Mouse (Mus musculus) R1 (cell line): ENCODE results near the gene Amot.

ENCODE experiments used
- DNase-seq: peaks from one replicate; pipeline ENCODE4 v3.0.0-alpha.2; 2018; ENCODE audit warnings: low read depth, low spot score

Amot gene

GRCm38 (mm10) chrX:145504717-145505415 lies at the start of gene Amot:
Amot (minus strand) TSS chrX:145505181.
- peak; percentile 82 for DNase-seq

- DNase-seq = no peak
Measured at GRCm38 (mm10) chrX:145545060-145545459, 40.1 kb upstream of the Amot start.

DNA sequence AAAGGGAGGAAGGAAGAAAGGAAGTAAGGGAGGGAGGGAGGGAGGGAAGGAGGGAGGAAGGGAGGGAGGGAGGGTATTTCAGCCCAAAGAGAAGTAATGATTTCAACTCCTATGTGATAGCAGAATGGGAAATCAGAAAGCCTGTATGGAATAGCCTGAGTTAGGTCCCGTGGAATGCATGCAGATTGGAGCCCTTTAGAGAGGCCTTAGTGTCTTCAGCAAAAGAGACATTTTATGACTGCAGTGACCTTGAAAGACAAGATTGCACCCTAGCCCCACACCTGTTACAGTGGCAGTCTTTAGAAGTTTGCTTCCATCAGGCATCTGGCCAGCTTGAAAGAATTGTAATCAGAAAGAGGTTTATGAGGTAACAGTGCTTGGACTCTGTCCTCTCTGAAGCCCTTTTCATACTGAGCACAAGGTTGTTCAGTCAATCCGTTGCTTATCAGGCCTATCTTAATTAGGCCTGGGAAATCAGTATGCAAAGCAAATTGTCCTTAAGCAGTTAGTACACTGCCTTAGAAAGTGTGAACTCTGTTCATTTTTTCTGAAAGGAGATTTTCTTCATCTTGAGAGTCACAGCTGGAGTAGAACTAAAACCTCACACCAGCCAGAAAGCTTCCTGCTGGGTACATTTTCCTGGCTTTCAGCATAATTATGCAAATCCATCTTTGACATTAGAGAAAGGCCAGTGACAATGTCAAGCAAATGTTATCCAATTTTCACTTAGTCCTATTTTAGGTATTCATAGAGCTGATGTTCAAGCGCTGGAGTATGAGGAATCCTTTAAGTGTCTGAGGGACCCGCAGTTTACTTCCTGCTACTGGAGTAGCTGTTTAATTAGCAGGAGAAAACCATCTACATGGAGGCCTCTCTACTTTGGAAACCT lies 38.9 kb upstream of the Amot start:
- no peak for DNase-seq

GRCm38 (mm10) chrX:145541050-145541449 lies 36.1 kb upstream of the Amot start:
- DNase-seq = no peak

DNA sequence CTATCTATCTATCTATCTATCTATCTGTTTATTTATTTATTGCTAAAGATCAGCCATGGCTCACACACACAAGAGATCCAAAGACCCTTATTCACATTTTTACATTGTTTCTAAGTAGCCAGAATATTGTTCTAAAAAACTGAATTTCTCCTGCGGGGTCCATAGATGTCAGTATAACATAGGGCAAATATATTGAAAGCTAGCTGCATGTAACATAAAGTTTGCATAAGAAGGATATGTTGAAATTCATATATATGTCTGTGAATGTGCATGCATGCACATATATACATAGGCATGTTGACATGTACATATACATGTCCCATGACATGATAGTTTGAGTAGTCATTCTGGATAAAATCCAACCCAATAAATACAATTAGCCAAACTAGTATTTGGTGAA lies 35.3 kb upstream of the Amot start:
- DNase-seq = no peak

DNA sequence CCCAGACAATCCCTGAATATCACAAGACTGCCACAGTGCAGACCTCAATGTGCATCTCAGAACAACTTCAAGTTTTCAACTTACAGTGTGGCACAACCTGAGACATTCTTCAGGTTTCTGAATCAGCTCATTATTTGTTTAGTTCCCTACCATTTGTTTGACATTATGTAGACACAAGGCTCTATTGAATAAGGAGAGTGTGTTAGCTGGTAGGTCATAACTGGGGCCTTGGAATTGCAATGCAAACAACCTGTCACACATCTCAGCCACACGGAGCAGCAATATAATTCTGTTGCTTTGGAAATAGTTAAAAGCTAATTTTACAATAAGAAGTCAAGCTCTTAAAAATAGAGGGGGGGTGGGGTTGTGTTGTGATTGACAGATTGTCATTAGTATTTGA lies 24.6 kb upstream of the Amot start:
- no peak for DNase-seq

DNA sequence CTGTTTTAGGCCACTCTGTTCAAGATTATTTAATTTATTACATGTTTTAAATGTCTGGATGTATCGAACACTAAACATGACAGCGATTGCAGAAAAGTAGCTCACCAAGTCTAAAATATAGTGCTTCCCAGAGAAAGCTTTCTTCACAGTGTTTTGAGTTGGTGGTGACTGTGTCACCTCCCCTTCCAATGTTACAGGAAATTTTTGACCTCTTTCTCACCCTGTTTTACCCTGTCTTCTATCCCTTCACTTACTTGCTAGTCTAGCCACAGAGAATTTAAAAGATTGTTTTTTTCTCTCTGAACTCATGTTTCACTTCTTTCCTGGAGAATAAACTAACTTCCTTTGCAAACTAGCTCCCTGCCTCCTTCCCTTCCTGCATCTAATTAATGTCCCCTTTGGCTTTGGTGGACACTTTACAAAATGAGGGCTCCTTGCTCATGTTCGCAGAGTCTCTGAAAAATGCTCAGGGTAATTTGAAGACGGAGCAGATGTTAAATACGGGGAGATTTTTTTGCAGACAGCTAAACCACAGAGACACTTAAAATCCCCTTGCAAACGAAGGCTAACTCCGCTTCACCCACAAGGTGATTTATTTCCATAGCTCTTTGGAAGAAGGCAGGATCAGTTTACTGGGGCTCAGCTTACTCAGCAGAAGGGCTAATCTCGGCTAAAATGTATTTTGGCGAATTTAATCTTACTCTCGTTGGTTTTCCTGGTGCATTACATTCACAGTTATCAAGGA lies 11.5 kb upstream of the Amot start:
- DNase-seq = no peak

DNA sequence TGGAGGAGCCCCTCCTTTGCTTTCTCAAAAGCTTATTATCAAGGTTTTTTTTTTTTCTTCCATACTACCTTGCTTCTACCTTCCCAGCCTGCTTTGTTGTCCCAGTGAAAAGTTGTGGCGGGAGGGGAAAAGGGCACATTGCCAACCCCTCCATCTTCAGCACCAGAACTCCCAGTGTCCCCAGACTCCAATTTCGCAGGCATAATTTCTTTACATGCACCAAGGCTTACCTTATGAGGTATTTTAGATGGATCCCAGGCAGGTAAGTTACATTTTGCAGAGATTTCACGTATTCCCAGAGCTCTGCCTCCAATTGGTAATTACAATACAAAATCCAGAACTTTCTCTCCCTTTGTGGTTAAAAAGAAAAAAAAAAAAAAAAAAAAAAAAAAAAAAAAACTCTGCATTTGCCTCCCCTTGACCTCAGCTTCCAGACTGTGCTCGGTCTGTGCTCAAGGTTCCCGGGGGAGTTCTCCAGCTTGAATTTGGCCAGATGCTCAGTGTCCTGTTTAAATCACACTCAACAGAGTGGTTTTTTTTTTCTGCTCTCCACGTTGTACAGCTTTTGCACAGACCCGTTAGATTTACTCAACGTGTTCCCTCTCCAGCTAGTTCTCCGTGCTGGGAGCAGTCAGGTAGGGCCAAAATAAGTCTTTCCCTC lies 10.6 kb upstream of the Amot start:
- no peak for DNase-seq

- DNase-seq = no peak
Measured at GRCm38 (mm10) chrX:145510675-145511074, 5.7 kb upstream of the Amot start.

GRCm38 (mm10) chrX:145505457-145506201 lies 648 bp upstream of the Amot start:
- DNase-seq = peak; percentile 65

DNA sequence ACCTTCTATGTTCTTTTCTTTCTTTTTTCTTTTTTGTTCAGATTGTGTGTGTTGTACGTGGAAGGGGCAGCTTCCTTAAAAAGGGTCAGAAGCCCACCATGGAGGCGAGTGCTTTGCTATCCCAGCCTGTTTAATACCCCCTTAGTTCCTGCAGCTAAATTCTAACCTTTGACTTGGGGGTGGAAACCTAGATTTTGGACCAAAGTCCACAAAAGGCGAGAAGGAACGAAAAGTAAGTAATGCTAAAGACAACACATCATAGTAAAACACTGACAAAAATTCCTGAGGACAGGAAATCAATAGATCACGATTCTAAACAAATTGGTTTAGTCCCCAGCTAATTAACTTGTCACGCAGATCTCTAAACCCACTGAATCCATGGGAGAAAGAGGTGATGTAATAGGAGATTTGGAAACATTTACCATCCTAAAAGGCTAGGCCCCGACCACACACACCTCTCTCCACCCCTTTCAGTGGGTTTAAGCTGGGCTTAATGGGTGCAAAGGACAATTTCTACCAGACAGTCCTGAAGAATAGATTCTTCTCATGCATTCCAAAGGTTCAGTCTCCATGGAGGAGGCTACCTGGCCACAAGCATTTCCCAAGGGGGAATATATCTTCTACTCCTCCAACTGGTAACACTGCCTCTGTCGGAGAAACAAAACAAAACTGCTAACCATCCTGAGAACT lies 3.2 kb downstream of the Amot start:
- DNase-seq = no peak

DNA sequence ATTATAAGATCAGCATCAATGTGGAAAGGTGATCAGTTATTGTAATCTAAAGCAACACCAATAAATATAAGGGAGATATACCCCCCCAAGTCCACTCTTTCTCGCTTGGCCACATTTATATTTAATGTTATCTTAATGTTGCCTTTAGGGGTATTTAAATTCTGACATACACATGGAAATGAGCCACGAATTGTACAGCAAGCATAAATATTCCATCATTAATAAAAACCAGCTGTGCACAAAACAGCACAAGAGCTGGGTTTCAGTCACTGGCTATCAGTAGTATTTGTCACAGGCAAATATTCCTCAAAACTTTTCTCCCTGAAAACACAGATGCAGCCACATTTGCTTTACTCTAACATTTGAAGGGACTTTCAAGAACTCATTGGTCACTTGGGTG lies 5.9 kb downstream of the Amot start:
- DNase-seq = no peak

DNA sequence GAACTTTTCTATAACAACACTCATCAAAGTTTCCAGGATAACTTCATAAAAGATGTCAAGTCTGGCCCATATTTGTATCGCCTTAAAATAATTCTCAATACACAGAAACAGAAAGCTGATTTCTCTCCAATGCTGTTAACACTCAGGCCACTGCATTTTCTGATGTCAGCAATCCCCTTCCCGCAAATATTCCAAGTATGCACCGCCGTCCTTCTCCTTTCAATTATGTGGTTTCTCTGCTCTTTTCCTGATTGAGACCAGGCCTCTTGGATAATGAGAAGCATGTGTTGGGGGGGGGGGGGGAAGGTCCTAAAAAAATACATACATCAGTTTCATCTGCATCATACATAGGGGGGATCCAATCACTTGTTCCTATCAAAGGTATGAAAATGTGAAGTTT lies 6.3 kb downstream of the Amot start:
- no peak for DNase-seq

- no peak for DNase-seq
Measured at GRCm38 (mm10) chrX:145497486-145497885, 7.5 kb downstream of the Amot start.

GRCm38 (mm10) chrX:145495381-145495780 lies 9.6 kb downstream of the Amot start:
- no peak for DNase-seq

DNA sequence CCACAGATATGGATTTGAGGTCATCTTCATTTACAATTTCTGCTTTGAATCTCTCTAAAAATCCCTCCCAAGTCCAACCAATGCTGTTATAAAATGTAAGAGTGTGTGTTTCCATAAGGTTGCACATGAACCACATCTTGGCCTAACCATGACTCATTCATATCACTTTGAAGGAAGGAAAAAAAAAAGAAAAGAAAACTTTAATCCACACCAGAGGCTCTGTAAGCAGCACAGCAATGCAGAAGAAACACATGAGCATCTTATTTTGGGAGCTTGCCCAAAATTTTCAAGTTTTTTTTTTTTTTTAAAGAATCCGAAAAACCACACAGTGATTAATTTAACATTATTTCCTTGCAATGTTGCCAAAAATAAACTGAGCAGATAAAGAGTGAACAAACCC lies 14.2 kb downstream of the Amot start:
- no peak for DNase-seq

GRCm38 (mm10) chrX:145490417-145490816 lies 14.6 kb downstream of the Amot start:
- no peak for DNase-seq

DNA sequence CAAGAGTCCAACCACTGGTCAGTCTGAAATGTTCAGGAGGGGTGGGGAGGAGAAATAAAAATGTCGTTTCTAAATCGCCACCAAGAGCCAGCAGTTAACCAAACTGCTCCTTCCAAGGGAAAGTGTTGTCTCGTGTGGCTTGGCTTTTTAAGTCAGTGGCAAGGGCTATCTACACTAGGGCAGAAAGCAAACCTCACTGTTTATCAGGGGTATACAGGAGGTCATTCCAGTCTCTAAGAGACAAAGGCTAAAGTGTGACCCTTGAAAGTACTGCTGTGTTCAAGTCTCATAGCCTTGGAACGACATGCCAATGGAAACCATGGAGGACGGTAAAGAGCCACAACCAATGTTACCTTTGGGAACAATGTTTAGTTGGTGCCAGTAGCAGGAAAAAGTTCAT lies 15.0 kb downstream of the Amot start:
- DNase-seq = no peak

- DNase-seq = no peak
Measured at GRCm38 (mm10) chrX:145485495-145485894, 19.5 kb downstream of the Amot start.

- DNase-seq = no peak
Measured at GRCm38 (mm10) chrX:145483486-145484055, 21.4 kb downstream of the Amot start.
